Mouse (Mus musculus): ENCODE data around the gene Dmbx1.

GRCm38 (mm10) chr4:115907994-115908393, 31.7 kb downstream of the Dmbx1 start:
- TF ChIP-seq CTCF (IDR thresholded peaks at IDR 0.05; ENCODE audit: borderline replicate concordance, extremely low read depth, insufficient read depth, insufficient read length) (no peak), POLR2A (IDR thresholded peaks at IDR 0.05; ENCODE audit: borderline replicate concordance, extremely low read depth, insufficient read depth, insufficient read length, poor library complexity, severe bottlenecking) (no peak)
